Mouse (Mus musculus): ENCODE measurements around the gene Psmb7. TPM values are rescaled to one million over a fixed set of nuclear protein-coding genes. Genes with fewer than 3 reads are reported as not detected.

Gene Psmb7
- polyA plus RNA-seq, 1 experiment from 2014 or later, result 229 TPM

DNA sequence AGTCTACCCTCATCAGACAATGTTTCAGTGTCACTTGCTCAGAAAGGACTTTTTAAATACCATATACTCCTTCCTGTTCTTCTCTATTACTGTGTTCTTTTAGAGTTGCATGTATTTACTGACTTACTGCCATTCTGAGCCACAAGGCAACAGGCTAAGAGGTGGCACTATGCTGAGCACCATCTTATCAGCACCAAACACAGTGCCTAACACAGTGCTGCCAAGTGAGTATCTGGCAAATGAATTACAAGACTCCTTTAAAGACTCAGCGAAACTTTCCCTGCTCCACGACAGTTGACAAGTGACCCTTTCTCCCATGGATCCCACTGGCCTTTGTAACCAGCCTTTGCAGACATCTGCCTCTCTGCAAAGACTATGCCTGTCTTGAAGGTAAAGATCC, 13.3 kb downstream of the Psmb7 start:
- WGBS, result 86% methylated on average over 2 of the region's 2 CpGs
- H3K4me3 ChIP-seq, result no peak overlapping the region
- no peak overlapping the region for H3K27ac ChIP-seq
- H3K4me1 ChIP-seq, result no peaks in the 10 kb centered on the region
- H3K27me3 ChIP-seq, result no peaks in the 10 kb centered on the region
- no peak overlapping the region for H3K4me2 ChIP-seq
- no peaks in the 10 kb centered on the region for H3K9me3 ChIP-seq
- peaks cover 85% of the 10 kb centered on the region for H3K36me3 ChIP-seq
- ATAC-seq (ENCODE audit: insufficient number of reproducible peaks, low FRiP score, low TSS enrichment, low read depth), result no peak
- no peak overlapping the region for H3K9ac ChIP-seq

GRCm38 (mm10) chr2:38629451-38629850, 14.4 kb downstream of the Psmb7 start:
- H3K27ac ChIP-seq, result no peak overlapping the region
- no peak overlapping the region for H3K9ac ChIP-seq
- ATAC-seq (ENCODE audit: insufficient number of reproducible peaks, low FRiP score, low TSS enrichment, low read depth), result no peak
- 88% methylated on average over 3 of the region's 3 CpGs for WGBS
- no peaks in the 10 kb centered on the region for H3K27me3 ChIP-seq
- H3K9me3 ChIP-seq, result no peaks in the 10 kb centered on the region
- H3K4me3 ChIP-seq, result no peak overlapping the region
- peaks cover 76% of the 10 kb centered on the region for H3K36me3 ChIP-seq
- H3K4me2 ChIP-seq, result no peak overlapping the region
- H3K4me1 ChIP-seq, result no peaks in the 10 kb centered on the region

DNA sequence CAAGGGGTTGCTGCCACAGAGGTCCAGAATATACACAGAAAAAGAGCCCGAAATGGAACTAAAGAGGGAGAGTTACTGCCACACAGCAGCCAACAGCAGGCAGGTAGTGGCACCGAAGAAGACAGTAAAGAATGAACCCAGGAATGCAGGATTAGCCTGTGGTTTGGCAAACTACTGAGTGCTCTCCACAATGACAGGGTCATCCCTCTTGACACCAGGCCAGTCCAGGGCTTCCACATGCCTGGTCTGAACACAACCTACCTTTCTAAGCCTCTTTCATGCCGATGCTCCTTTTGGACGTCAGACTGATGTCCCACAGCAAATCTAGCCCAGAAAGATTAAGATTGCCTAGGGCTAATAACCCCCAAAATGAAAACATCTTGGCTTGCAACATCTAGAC, 15.1 kb downstream of the Psmb7 start:
- no peak overlapping the region for H3K9ac ChIP-seq

DNA sequence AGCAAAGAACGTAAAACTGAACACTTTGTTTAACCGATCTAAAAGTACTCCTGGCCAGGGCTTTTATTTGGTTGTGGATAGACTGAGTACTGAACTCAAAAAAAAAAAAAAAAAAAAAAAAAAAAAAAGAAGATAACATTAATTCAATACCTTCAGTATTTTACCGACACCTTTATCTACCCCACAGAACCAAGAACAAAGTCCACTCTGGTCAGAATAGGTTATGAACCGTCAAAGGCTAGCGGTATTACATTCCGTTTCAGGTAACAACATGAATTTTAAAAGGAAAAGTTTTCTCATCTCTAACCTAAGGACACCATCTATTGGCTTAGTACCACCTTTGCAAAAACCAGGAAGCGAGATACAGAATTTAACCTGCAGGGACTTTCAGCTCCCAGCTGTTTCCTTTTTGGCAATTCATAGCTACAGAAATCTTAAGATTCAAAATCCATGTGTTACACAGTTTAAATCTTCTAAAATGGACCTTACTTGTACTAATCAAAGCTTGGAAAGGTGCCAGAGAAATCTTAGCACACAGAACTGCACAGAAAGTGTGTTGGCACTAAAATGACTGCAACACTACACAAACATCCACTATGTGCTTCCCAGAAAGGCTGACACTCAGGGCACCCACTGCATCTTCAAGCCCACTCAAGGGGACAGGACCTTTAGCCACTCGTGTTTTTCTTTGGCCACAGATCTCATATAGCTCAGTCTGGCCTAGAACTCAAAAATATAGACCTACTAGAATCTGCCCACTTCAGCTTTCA, 19.9 kb downstream of the Psmb7 start:
- no peak for ATAC-seq (ENCODE audit: insufficient number of reproducible peaks, low FRiP score, low TSS enrichment, low read depth)
- Histone ChIP-seq H3K36me3 (peaks cover 39% of the 10 kb centered on the region), H3K9ac (no peak overlapping the region), H3K4me1 (no peaks in the 10 kb centered on the region), H3K27me3 (no peaks in the 10 kb centered on the region), H3K9me3 (no peaks in the 10 kb centered on the region), H3K27ac (no peak overlapping the region), H3K4me2 (no peak overlapping the region), H3K4me3 (no peak overlapping the region)
- WGBS, result 81% methylated on average over 8 of the region's 8 CpGs

More for the DNA sequence above, 15.1 kb downstream of the Psmb7 start:
- Histone ChIP-seq H3K4me2 (no peak overlapping the region), H3K4me3 (no peak overlapping the region), H3K27me3 (no peaks in the 10 kb centered on the region), H3K36me3 (peaks cover 70% of the 10 kb centered on the region), H3K4me1 (no peaks in the 10 kb centered on the region), H3K9me3 (no peaks in the 10 kb centered on the region), H3K27ac (no peak overlapping the region)
- no peak for ATAC-seq (ENCODE audit: insufficient number of reproducible peaks, low FRiP score, low TSS enrichment, low read depth)
- 89% methylated on average over 4 of the region's 4 CpGs for WGBS

DNA sequence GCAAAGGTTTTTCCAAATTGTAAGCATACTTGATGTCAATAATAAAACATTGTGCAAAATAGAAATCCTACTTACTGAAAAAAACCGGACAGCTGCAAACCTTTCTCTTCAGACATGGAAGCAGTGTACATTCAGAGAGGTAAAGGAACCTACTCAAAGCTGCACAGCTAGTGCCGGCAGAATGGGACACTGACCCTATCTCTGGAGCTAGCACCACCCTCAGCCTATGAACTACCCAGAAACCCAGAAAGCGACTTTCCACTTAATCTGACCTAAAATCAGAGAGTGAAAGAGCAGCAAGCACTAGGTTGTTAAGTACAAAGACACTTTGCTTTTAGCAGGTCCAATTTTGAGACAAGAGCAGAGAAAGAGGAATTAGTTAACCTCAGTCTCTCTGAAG, 20.5 kb downstream of the Psmb7 start:
- no peak for ATAC-seq (ENCODE audit: insufficient number of reproducible peaks, low FRiP score, low TSS enrichment, low read depth)
- Histone ChIP-seq H3K36me3 (peaks cover 33% of the 10 kb centered on the region), H3K4me3 (no peak overlapping the region), H3K9ac (no peak overlapping the region), H3K9me3 (no peaks in the 10 kb centered on the region), H3K4me2 (no peak overlapping the region), H3K27me3 (no peaks in the 10 kb centered on the region), H3K27ac (no peak overlapping the region), H3K4me1 (no peaks in the 10 kb centered on the region)
- WGBS, result 89% methylated on average over 3 of the region's 3 CpGs

DNA sequence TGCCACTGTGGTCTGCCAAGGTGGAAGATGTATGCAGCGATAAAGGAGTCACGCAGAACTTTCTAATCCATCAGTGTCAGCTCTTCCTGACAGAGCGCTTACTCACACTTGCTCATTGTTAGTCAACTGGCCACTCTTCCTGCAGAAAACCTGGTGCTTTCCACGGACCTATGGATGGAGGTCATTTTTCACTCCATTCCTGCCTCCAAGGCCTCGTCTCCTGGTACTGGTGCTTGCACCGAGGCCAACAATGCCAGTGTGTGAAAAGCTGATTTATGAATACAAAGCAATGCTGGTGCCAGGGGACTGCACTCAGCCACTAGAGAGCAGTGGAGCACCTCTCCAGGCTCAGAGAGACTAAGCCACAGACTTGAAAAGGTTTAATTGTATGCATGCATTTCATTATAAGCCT, 22.3 kb downstream of the Psmb7 start:
- no peaks in the 10 kb centered on the region for H3K4me1 ChIP-seq
- no peak overlapping the region for H3K27ac ChIP-seq
- H3K4me2 ChIP-seq, result no peak overlapping the region
- H3K27me3 ChIP-seq, result no peaks in the 10 kb centered on the region
- peaks cover 29% of the 10 kb centered on the region for H3K36me3 ChIP-seq
- ATAC-seq (ENCODE audit: insufficient number of reproducible peaks, low FRiP score, low TSS enrichment, low read depth), result no peak
- no peak overlapping the region for H3K9ac ChIP-seq
- 68% methylated on average over 6 of the region's 6 CpGs for WGBS
- H3K9me3 ChIP-seq, result no peaks in the 10 kb centered on the region
- no peak overlapping the region for H3K4me3 ChIP-seq

DNA sequence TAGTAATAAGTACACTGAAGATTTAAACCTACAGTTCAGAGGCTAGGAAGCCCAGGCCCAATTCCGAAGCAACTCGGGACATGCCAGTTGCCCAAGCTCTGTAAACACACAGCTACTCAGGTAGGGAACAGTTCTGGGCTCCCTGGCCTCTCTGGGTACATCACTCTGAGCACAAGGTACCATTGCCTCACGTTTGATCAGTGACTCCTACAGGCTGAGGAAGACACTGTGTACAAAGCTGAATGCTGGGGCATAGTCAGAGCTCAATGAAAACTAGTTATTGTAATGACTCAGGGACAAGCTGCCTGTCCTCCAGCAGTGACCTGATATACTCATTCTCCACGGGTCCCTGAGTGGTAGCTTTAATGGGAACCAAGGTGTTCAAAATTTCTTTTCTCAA, 22.8 kb downstream of the Psmb7 start:
- Histone ChIP-seq H3K27ac (no peak overlapping the region), H3K9ac (no peak overlapping the region), H3K36me3 (peaks cover 25% of the 10 kb centered on the region), H3K4me1 (peaks cover 2% of the 10 kb centered on the region; the same call in 1 of the 2 replicates), H3K4me3 (no peak overlapping the region), H3K4me2 (no peak overlapping the region), H3K9me3 (no peaks in the 10 kb centered on the region), H3K27me3 (no peaks in the 10 kb centered on the region)
- ATAC-seq (ENCODE audit: insufficient number of reproducible peaks, low FRiP score, low TSS enrichment, low read depth), result no peak
- 83% methylated on average over 4 of the region's 4 CpGs for WGBS

GRCm38 (mm10) chr2:38619777-38620176, 24.1 kb downstream of the Psmb7 start:
- H3K4me2 ChIP-seq, result no peak overlapping the region
- peaks cover 18% of the 10 kb centered on the region for H3K36me3 ChIP-seq
- H3K9ac ChIP-seq, result no peak overlapping the region
- H3K4me3 ChIP-seq, result no peak overlapping the region
- H3K9me3 ChIP-seq, result no peaks in the 10 kb centered on the region
- H3K27ac ChIP-seq, result no peak overlapping the region
- no peak for ATAC-seq (ENCODE audit: insufficient number of reproducible peaks, low FRiP score, low TSS enrichment, low read depth)
- peaks cover 4% of the 10 kb centered on the region; the same call in 1 of the 2 replicates for H3K4me1 ChIP-seq
- 92% methylated on average over 4 of the region's 4 CpGs for WGBS
- H3K27me3 ChIP-seq, result no peaks in the 10 kb centered on the region

GRCm38 (mm10) chr2:38616956-38617872, 26.7 kb downstream of the Psmb7 start:
- H3K4me1 ChIP-seq, result peaks cover 4% of the 10 kb centered on the region; the same call in 1 of the 2 replicates
- 81% methylated on average over 5 of the region's 5 CpGs for WGBS
- ATAC-seq (ENCODE audit: insufficient number of reproducible peaks, low FRiP score, low TSS enrichment, low read depth), result no peak
- H3K9ac ChIP-seq, result no peak overlapping the region
- peaks cover 32% of the 10 kb centered on the region for H3K36me3 ChIP-seq
- no peak overlapping the region for H3K27ac ChIP-seq
- no peaks in the 10 kb centered on the region for H3K9me3 ChIP-seq
- no peak overlapping the region for H3K4me3 ChIP-seq
- no peaks in the 10 kb centered on the region for H3K27me3 ChIP-seq
- no peak overlapping the region for H3K4me2 ChIP-seq

- WGBS, result 53% methylated on average over 4 of the region's 4 CpGs
- Histone ChIP-seq H3K4me3 (no peak overlapping the region), H3K27ac (no peak overlapping the region), H3K9ac (no peak overlapping the region), H3K4me2 (no peak overlapping the region), H3K27me3 (no peaks in the 10 kb centered on the region), H3K36me3 (peaks cover 32% of the 10 kb centered on the region), H3K9me3 (no peaks in the 10 kb centered on the region), H3K4me1 (peaks cover 4% of the 10 kb centered on the region; the same call in 1 of the 2 replicates)
- ATAC-seq (ENCODE audit: insufficient number of reproducible peaks, low FRiP score, low TSS enrichment, low read depth), result no peak
Observed at GRCm38 (mm10) chr2:38616072-38616471, 27.8 kb downstream of the Psmb7 start.

DNA sequence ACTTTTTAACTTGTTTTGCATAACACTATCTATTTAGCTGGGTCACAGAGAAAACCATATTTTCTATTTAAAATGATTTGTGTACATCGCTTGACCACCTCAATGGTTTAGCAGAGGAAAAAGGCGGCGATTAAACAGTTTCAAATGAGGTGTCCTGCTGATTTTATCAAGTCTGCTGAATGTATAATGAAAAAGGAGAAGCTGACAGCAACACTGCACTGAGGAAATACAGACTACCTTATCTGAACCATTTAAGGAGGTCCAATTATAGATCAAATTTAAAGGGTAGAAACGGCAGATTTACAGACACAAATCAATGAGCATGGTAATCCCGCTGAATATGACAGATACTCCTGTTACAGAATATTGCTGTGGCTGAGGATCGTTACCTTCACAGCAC, 29.4 kb downstream of the Psmb7 start:
- H3K9me3 ChIP-seq, result no peaks in the 10 kb centered on the region
- 80% methylated on average over 6 of the region's 6 CpGs for whole genome bisulfite sequencing
- ATAC-seq (ENCODE audit: insufficient number of reproducible peaks, low FRiP score, low TSS enrichment, low read depth), result no peak
- no peak overlapping the region for H3K4me3 ChIP-seq
- no peaks in the 10 kb centered on the region for H3K27me3 ChIP-seq
- no peak overlapping the region for H3K27ac ChIP-seq
- H3K9ac ChIP-seq, result no peak overlapping the region
- H3K4me2 ChIP-seq, result no peak overlapping the region
- peaks cover 36% of the 10 kb centered on the region for H3K36me3 ChIP-seq
- H3K4me1 ChIP-seq, result peaks cover 4% of the 10 kb centered on the region; the same call in 1 of the 2 replicates

DNA sequence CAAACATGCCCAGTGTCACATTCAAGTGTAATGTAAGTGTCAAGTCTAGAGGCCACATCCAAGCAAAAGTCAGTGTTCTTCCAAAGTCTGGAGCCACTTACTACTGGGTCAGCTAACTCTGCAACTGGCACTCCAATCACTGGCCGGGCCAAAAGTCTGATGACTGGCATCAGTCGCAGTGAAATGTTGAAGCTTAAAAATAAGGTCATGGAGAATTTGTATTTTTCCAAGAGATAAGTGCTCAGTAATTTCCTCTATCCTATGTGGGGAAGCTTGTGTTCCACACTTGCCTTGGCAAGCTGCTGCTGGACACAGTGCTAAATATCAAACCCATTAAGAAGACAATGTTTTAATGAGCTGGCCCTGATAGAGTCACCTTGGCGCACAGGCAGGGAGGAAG, 30.3 kb downstream of the Psmb7 start:
- no peaks in the 10 kb centered on the region for H3K27me3 ChIP-seq
- H3K27ac ChIP-seq, result no peak overlapping the region
- H3K4me3 ChIP-seq, result no peak overlapping the region
- no peak overlapping the region for H3K4me2 ChIP-seq
- WGBS, result 94% methylated on average over 3 of the region's 3 CpGs
- no peak for ATAC-seq (ENCODE audit: insufficient number of reproducible peaks, low FRiP score, low TSS enrichment, low read depth)
- peaks cover 4% of the 10 kb centered on the region; the same call in 1 of the 2 replicates for H3K4me1 ChIP-seq
- no peaks in the 10 kb centered on the region for H3K9me3 ChIP-seq
- peaks cover 39% of the 10 kb centered on the region for H3K36me3 ChIP-seq
- H3K9ac ChIP-seq, result no peak overlapping the region
